Mouse (Mus musculus) gastrocnemius, adult 18-20 months (tissue): ENCODE data around the gene Tbc1d24. TPM values are rescaled to one million over a fixed set of nuclear protein-coding genes. Genes with fewer than 3 reads are reported as not detected.
"Not testable (repeated sequence)": the region's sequence is repeated elsewhere in the genome, so short reads cannot be mapped to it uniquely, and the experiment has no call there.

Source experiments
- DNase-seq: peaks from one replicate; pipeline ENCODE4 v3.0.0; 2021; ENCODE audit warnings: low spot score
- microRNA-seq: library from miRNA; unstranded; fragments of <30 nt; microRNA quantifications from one replicate; pipeline ENCODE4 v1.2.0, GENCODE M21; 2021
- total RNA-seq, 2 experiments: library from RNA; stranded (reverse); gene quantifications; 2 replicates each; pipeline ENCODE4 v1.2.3; 2021

Tbc1d24 gene
- total RNA-seq, 2 experiments from 2014 or later, result 4.2 to 5.5 TPM

DNA sequence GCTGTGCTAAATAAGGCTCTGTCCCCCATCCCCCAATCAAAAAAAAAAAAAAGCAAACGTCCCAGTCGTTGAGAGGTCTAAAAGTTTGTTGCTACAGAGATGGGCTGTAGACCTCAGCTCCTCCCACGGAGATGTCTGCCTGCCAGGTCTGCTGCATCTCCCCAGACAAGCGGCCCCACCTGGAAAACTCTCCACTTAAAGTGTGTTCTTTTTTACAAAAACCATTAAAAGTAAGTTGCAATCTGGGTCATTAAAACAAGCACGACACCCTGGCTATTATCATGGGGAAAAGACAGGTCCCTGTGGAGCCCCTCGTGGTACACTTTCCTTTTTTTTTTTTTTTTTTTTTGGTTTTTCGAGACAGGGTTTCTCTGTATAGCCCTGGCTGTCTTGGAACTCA is 54.0 kb downstream of the Tbc1d24 start:
- no peak for DNase-seq

DNA sequence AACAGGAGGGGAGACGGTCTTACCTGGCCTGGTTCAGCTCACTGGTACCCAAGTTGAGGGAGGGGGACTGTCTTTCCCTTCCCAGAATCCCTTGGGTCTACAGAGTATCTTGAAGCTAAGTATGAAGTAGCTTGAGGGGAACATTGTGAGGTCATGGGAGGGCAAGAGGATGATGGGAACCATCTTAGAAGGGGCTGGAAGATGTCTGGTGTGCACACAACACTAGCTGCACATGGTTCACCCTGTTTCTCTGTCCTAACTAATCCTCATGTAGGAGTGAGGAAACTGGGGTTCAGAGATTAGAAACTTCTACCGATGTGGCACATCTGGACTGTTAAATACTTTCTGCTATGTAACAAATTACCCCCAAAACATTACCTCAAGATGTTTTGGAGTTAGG is 54.5 kb downstream of the Tbc1d24 start, which contains the start of gene Pdpk1:
Pdpk1 (minus strand) TSS at position 101 of the 400 bp plus-strand sequence.
- DNase-seq, result no peak

DNA sequence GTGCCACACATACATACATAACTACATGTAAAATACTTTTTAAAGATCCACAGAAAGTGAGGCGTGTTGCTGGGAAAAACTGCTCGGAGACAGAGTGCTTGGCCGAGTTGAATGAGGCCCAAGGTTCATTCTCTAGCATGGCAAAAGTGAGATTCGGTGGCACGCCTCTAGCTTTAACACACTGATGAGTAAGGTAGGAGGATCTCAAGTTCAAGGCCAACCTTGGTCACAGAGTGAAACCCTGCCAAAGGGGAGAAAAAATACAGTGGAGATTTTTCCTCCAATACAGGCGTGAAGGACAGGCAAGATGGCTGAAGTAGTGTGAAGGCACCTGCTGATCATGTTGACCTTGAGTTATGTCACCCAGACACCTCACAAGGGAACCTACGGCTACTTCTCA is 55.9 kb downstream of the Tbc1d24 start:
- no peak for DNase-seq

DNA sequence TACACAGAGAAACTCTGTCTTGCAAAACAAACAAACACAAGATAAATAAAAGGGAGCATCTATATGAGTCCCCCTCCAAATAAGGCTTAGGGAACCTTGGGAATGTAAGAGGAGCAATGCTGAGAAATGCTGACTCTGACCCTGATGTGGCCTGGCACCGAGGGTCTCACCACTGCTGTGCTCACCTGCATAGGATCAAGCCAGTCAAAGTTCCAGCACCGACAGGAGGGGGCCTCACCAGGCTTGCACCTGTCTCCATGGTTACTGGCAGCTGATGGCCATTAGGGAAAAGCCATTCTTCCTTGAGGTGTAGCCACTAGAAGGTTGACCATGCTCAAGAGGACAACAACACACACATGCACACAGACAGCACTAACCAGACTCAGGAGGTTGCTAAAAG is 62.5 kb downstream of the Tbc1d24 start:
- no peak for DNase-seq

DNA sequence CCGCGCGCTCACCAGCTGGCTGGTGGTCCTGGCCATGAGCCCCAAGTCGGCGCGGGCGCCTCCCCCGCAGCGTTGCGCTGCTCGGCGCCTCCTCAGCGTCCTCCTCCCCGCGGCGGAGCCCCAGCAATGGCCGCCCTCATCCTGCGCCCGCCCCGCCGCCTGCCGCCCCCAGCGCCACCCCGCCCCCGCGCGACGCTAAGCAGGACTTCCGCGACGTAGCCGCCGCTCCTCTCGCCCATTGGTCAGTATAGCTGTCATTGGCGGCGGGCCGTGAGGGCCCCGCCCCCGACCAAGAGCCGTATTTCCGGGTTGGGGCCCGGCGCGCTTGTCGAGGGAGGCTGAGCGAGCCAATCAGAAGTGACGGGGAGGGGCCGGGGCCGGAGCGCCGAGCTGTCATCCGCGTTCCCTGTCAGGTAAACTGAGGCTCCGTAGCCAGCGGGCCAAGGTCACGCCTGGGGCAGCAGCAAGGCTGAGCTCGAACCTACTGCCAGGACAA is 63.9 kb downstream of the Tbc1d24 start:
- peak; percentile 97 for DNase-seq

DNA sequence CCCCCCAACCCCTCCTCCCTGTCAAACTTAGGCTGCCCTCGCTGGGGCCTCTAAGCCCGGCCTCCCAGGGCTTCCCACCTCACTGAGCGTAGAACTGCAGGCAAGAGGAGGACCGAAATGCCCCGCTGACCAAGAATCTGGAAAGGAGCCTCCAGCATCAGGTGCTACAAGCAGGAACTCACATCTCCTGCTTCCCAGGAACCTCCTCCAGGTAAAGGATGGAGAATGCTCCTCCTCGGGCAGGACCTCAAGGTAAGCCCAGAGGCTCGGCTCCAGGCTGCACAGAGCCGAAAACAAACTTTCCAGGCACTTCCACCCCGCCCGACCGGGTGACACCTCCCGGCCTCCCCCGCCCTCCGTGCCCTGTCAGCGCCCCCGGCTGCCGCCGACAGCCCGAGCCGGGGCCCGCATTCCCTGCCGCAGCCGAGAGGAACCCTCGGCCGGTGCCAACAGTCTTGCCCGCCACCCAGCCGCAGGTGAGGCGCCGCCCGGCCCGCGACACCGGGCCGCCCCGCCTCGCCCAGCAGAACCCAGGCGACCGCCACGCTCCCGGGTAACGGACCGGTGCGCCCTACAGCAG is 64.4 kb downstream of the Tbc1d24 start:
- DNase-seq, result peak; percentile 23

DNA sequence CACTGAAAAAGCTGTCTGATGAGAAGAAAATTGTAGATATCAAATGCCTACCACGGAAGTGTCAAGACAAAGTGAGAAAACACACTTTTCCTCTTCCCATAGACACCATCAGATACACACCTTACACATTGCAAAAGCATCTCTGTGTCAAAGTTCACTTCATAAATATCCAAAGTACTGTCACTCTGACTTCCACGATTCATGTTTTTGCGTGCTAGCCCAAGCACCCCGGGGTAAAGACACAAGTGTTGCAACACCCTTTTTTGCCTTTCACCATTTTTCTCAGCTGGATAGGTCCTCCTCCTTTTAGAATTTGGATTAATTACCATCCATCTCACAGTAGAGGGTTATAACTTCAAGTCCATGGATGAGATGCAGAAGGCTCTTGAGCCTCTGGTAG is 65.4 kb downstream of the Tbc1d24 start:
- DNase-seq, result no peak

DNA sequence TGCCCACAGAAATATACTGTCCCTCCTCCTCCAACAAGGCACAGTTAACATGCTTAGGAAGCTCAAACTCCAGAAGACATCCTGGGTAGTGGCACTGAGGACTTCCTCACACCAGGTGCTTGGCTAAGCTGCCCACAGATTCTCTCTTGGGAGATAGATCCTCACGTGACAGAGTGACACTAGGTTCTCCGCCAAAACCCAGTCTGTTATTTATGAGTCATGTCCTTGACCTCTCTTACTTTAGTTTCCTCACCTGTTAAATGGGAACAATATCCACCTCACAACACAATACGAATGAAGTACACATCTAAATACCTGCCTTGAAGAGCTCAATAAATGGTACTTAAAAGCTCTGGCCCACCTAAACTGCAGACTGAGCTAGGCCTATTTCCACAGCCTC is 66.1 kb downstream of the Tbc1d24 start:
- DNase-seq, result no peak

DNA sequence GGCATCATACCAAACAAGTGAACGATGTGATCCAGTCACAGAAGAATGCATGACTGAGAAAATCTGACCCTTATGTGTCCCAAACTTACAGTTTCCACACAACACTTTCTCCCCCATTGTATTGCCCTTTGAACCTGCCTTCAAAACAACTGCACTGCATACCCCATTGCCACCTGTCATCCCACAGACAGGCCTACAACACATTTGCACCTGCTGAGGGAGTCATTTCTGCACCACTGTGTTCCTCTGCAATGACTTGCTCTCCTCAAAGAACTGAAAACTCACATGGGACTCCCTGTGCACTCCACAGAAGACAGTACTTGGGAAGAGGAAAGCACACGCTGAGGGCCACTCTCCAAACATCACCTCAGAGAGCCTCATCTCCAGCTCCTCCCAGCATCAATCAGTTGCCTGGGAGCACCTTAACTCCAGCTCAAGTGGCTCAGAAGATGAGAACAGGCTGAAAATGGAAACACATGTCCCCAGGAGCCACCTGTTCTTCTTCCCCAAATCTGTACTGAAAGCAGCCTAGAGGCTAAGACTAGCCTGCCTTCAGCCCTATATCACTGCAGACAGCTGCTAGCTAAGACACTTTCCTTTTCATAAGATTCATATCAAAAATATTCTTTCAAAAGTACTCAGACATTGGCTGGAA is 68.0 kb downstream of the Tbc1d24 start:
- no peak for DNase-seq

DNA sequence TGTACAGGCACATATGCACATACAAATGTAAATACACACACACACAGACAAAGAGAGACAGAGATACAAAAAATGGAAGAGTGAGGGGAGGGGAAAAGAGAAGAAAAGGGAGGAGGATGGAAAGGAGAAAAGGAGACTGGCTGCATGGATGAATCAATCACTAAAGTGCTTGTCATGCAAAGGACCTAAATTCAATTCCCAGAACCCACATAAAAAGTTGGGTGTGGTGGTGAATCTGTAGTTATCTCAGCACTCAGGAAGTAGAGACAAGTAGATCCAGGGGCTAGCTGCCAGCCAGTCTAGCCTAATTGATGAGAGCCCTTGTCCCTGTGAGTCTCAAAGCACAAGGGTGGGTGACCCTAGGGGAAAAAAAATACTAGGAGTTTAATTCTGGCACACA is 71.3 kb downstream of the Tbc1d24 start:
- peak; percentile 18 for DNase-seq

DNA sequence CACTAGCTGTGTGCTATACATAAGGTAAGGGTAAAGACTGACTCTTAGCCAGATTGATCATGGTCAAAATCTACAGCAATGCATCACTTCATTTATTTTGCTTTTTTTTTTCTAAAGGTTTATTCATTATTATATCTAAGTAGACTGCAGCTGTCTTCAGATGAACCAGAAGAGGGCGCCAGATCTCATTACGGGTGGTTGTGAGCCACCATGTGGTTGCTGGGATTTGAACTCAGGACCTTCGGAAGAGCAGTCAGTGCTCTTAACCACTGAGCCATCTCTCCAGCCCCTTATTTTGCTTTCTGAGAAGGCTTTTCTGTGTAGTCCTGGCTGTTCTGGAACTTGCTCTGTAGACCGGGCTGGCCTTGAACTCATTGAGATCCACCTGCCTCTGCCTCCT is 72.4 kb downstream of the Tbc1d24 start:
- DNase-seq, result not testable (repeated sequence)

DNA sequence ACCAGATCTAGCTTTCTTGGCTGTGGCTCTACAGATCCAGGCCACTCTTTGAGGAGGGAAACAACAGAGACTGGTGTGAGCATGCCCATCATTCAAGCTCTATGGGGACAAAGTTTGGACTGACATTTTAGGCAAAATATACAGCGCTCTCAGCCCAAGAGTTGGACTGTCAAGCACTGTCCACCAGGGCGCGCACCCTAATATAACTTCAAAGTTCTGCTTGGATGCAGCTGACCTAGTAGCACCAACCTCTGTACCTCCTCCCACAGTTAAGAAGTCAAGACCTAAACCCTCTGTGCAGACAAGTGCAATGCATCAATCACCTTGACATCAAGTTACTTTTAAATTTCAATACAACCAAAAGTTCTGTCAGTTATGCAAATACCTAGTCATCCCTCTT is 73.8 kb downstream of the Tbc1d24 start:
- no peak for DNase-seq

DNA sequence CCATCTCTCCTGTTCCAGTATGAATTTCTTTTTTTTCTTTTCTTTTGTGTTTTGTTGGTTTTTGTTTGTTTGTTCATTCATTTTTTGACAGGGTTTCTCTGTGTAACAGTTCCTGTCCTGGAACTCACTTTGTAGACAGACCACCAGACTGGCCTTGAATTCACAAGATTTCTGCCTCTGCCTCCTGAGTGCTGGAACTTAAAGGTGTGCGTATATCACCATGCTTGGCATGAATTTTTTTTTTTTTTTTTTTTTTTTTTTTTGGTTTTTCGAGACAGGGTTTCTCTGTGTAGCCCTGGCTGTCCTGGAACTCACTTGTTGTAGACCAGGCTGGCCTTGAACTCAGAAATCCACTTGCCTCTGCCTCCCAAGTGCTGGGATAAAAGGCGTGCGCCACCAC is 76.1 kb downstream of the Tbc1d24 start:
- DNase-seq, result not testable (repeated sequence)

DNA sequence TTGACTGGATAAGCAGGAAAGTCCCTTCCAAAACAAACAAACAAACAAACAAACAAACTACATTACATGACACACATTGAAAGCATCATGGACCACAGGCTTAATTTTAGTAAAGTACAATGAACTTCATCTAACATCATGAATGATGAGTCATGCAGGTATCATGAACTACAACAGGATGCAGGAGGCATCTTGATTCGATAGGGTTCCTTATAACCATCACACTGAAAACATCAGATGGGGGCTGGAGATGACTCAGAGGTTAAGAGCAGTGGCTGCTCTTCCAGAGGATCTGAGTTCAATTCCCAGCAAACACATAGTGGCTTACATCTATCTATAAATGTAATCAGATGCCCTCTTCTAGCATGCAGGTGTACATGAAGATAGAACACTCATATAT is 77.8 kb downstream of the Tbc1d24 start:
- DNase-seq, result no peak

DNA sequence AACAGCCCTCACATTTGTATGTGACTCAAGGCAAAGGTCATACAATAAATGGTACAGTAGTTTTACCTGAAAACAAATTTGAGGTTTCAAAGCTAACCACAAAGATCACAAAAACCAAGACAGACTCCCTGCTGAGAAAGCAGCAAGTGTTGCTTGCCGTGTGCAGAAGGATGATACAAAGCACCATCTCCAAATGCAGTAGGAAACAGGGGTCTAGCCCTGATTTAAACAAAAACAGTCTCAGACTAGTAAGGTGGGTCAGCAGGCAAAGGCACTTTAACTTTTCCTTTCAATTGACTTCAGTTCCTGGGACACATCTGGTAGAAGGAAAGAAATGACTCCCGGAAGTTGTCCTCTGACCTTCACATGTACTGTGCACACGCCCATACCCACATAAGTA is 78.6 kb downstream of the Tbc1d24 start:
- no peak for DNase-seq

Small RNA genes within 50 kb of the gene (microRNA-seq; reads per million reads assigned to microRNA genes)
- gene Mir5134, result not detected
- not detected for gene Mir6965

Other genes with a start within 250 kb of the Tbc1d24 start
- not detected for gene Prss30, start 225.0 kb downstream of the Tbc1d24 start, total RNA-seq
- not detected for gene Prss22, start 207.5 kb downstream of the Tbc1d24 start, total RNA-seq
- not detected for gene Prss27, start 167.4 kb downstream of the Tbc1d24 start, total RNA-seq
- gene Kctd5, start 132.1 kb downstream of the Tbc1d24 start, total RNA-seq, result 1 to 10 TPM; 6.1 to 7.8 TPM
- 10 to 100 TPM; 31.2 to 40.1 TPM for gene Pdpk1, start 54.6 kb downstream of the Tbc1d24 start, total RNA-seq
- gene Amdhd2, start 41.8 kb downstream of the Tbc1d24 start, total RNA-seq, result 1 to 10 TPM; 9.1 to 9.2 TPM
- 100 to 1,000 TPM; 151 to 164 TPM for gene Atp6v0c, start 35.9 kb downstream of the Tbc1d24 start, total RNA-seq
- gene Ntn3, start 4.0 kb upstream of the Tbc1d24 start, total RNA-seq, result under 1 TPM; 0.21 to 0.31 TPM
- 1 to 10 TPM; 1.2 to 1.5 TPM for gene Tedc2, start 15.3 kb upstream of the Tbc1d24 start, total RNA-seq
- gene Ccnf, start 45.9 kb upstream of the Tbc1d24 start, total RNA-seq, result under 1 TPM; 0.25 to 0.50 TPM
- gene Abca17, start 145.5 kb upstream of the Tbc1d24 start, total RNA-seq, result not detected
- 1 to 10 TPM; 6.9 to 7.1 TPM for gene Abca3, start 146.4 kb upstream of the Tbc1d24 start, total RNA-seq
- 10 to 100 TPM; 52.1 to 57.5 TPM for gene Rnps1, start 209.0 kb upstream of the Tbc1d24 start, total RNA-seq
- 100 to 1,000 TPM; 158 to 163 TPM for gene Eci1, start 221.1 kb upstream of the Tbc1d24 start, total RNA-seq
- 1 to 10 TPM; 1.0 to 1.3 TPM for gene Dnase1l2, start 237.5 kb upstream of the Tbc1d24 start, total RNA-seq